Mouse (Mus musculus) lung, postnatal 25 days (tissue): ENCODE measurements around the gene Dhrs4.
A peak's percentile ranks its signal among the peaks of the same experiment; 100 is the strongest.

Experiments
- DNase-seq: peaks from one replicate; pipeline ENCODE4 v3.0.0; 2022; ENCODE audit warnings: low spot score

Gene Dhrs4

DNA sequence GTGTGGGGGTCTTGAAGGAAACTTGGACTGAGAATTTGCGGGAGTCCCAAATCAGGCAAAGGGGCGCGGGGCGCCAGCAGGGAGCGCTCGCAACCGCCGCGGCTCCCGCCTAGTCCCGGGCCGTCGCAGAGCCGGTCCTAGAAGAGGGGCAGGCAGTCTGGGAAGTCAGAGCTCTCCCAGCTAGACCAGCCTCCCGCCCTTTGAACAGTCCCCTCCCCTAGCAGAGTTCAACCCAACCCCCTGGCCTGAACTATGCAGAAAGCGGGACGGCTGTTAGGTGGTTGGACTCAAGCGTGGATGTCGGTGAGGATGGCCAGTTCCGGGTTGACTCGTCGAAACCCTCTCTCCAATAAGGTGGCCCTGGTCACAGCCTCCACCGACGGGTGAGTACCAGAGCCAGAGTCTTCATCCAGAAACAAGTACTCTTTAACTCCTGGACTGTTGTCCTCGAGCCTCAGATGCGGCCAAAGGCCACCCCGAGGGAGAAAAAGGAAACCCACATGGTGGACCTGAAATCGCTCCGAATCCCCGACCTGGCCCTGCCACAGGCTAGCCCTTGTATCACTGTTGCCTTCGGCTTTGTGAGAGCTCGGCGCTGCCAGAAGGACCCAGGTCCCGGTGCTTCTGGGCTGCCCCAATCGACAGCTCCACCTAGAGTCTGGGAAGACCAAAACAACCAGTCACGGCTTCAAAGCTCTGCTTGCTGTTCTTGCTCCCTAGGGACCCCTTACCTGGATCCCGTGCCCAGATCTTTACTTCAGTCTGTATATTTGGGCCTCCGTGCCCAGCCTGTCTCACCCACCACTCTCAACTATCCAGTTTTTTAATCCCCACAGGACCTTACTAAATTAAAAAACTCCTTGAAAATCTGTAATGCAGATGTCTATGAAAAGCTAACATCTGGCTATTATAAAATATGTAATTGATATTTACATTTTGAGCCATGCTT is at the start of gene Dhrs4:
Dhrs4 (plus strand) TSS at position 108 of the 949 bp plus-strand sequence.
- DNase-seq, result peak; percentile 86

DNA sequence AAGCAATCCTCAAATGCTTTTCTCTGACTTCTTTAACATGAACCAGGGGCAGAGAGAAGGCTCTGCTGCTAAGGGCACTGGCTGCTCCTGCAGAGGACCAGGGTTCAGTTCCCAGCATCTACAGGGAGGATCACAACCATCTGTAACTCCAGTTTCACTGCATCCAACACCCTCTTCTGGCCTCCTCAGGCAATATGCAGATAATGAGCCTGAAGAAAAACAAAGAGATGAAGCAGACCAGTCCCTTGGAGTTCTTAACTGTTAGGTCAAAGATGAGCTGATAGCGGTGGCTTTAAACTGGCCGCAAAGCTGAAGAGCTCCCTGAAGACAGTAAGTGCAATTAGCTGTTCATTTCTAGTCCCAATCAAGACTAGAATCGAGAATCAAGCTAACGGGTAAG is 48.3 kb upstream of the Dhrs4 start:
- no peak for DNase-seq

DNA sequence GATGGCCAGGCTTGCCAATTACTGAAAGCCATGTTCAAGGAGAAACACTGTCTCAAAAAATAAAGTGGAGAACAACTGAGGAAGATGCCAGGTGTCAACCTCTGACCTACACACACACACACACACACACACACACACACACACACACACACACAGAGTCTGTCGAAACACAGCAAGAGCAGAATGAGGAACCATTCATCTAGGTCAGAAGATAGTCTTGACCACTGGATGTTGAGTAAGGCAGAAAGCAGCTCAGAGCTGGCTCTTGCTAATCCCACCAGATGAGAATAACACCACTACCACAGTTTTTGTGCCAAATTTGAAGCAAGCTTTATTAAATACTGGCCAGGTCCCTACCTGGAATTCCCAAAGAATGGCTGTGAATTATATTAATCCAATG is 45.5 kb upstream of the Dhrs4 start:
- DNase-seq, result no peak

DNA sequence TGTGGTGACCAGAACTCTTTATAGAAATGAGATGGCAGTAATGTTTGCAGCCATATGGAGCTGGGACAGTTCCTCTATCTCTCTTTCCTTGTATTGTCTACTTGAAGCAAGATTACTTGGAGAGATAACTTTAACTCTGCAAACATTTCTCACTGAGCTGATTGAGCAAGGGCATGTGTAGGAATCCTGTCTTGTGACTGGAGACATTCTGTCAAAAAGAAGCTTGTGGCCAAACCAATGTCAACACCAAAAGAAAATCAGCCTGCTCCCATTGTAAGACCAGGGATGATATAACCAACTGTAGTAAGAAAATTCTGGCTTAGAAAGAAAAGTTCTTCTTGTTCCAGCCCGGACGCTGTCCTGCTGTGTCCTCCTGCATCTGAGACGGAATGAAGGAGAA is 43.7 kb upstream of the Dhrs4 start:
- DNase-seq, result peak; percentile 7

DNA sequence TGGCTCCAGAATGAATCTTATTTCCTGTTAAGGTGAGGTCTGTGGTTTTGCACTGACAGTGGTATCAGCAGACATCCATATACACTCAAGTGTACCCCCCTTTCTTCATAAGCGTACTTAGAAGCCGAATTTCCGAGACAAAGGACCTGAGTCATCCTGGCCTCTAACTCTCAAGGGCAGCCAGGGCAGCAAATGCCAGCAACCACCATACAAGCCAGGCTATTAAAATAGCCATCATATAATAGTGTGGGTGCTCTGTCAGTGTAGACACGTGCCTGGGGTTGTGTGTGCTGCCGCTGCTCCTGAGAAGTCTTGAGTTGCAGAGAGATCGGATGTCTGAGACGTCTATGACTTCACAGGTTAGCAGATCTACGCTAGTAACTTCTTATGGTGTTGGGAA is 41.4 kb upstream of the Dhrs4 start:
- DNase-seq, result no peak

DNA sequence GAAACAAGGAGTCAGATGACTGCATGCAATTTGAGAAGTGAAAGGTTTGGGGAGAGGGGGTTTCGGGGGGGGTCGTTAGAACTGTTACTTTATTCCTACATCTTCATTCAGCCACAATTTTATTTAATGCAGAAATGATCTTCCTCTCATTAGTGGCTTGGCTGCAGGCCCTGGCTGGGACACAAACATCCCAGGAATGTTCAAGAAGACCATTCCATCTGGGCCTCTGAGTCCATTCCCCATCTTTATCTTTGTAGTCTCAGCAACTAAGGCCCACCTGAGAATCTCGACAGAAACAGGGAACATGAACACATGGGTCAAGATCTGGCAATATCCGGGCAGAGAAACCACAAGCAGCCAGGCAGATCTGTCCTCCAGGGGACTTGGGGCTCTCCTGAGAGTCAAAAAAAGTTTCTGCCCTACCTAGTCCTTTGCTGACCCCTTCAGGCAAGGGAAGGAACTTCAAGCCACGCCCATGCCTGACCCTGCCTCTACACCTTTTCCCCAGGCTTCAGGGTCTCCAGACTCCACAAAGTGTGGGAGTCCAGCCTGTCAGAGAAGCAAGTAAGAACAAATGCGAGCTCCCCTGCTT is 40.3 kb upstream of the Dhrs4 start:
- DNase-seq, result peak; percentile 63

DNA sequence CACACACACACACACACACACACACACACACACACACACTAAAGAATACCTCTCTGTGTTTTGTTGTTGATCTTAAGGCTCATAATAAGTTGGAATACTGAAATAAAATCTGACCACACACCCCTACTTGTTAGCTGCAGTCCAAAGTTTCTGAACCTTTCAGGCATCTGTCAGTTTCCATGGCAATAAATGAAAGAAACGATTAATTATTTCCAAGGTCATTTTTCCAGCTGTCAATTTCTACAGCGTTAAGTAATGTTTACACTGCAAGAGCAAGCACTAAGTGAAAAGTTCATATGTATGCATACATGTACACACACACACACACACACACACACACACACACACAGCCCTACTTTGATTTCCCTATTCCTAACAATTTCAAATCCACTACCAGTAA is 20.9 kb upstream of the Dhrs4 start:
- no peak for DNase-seq

DNA sequence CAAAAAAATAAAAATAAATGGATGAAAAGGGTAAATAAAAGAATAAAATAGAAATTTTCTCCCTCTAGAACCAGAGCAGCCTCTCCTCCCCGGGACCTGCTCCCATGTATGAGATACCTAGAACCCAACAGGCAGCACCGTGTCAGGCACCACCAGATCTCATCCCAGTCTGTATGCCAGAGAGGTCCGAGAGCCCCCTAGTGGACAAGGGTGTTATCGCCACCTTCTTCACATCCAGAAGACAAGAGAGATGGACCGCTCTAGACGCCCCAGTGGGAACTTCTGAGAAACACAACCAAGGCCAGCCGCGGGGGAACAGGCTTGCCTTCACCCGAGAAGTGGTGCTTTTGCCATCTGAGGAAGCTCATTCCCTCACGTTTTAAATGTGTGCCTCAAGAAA is 20.3 kb upstream of the Dhrs4 start:
- DNase-seq, result peak; percentile 72

DNA sequence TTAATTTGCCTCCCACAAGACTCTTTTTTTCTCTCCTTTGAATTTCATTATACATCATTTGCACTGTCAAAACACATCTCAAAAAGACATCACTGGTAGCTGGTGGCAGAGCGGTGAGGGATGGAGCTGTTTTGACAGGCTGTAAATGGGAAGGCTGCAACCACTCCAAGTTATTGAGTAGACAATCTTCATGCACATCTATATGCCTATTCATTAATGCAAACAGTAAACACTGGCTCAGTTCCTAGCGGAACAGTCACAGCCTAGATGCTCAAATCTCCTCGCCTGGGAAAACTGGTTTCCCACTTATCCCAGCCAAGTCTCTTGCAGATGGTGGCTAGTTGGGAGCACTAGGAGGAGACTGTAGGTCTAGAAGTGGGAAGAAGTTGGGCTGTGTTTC is 19.8 kb upstream of the Dhrs4 start:
- DNase-seq, result no peak

DNA sequence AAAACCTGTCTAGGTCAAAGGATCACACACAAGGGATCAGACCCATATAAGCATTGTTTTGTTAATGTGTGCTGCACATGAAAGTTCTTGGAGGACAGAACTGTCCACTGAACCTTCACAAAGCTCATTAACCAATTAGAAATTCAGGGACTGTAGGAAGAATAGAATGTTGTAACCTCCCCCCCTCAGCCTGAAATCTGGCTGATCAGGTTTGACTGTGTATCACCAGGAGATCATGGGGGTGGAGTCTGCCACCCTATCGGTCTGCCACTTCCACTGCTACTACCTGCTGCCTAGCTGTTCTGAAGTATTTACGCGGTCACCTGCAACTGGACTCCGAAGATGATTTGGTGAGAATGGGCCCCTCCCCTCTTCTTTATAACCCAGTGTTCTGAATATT is 18.8 kb upstream of the Dhrs4 start:
- DNase-seq, result peak; percentile 14

DNA sequence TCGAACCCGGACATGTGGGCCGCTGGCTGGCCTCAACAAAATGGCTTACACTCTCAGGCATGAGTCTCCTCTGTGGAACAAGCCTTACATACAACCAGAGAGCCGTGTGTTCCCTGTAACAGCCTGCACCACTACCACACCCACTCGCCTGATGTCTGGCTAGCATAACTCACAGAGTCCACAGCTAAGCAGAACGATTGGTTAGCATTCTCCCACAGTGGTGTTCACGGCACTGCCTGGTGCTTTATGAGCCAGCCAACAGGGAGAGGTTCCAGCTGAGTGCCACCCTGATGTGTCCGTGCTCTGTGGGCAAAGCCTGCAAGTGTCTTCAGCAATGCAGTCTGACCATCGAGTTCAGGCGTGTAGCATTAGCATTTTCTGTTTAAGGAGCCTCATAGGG is 18.3 kb upstream of the Dhrs4 start:
- no peak for DNase-seq

DNA sequence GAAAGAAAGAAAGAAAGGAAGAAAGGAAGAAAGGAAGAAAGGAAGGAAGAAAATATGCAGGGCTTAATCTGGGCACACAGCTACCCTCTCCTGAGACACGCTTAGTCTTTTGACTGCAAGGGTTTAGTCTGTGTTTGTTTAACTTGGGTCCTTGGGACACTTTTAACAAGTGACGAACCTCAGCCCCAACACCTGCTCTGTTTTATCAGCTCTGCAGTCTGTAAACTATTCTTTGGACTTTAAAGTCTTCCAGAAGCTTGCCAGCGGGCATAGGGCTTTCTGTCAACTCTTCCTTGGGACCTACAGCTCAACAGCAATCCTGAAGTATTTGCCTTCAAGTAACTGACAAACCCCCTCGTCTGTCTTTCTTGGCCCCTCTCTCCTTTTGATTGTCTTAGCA is 16.8 kb upstream of the Dhrs4 start:
- DNase-seq, result no peak

DNA sequence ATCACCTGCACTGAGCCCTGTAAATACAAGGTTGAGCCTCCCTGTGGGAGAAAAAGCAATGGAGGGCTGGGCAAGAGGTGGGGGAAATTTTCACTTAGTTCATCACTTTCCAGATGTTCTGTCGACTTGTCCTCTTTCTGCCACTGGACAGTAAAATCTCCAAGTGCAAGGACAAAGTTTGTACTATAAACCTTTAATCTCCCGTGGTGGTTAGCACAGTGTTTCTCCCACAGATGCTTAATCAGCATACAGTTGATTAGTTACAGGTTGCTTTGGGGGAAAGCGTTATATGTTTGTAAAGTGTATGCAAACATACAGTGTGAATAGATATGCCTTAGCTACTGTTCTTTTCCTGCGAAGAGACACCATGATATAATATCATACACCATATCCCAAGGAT is 12.1 kb upstream of the Dhrs4 start:
- no peak for DNase-seq

DNA sequence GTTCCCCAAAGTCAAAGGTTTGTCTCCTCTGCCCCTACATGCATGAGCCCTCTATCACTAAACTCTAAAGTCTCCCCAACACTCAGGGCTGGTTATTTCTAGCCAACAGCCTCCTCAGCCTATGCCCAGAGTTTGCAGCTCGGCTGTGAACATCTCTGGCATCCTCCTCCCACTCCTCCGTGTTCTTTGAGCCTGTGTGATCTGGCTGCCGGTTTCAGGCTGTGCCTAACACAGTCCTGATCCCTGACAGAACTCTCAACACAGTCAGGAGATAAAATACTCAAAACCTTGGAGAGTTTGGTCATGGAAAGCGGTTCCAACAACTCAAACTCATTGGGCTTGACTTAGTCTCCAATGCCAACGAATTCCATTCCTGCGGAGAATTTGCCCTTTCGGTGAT is 11.4 kb upstream of the Dhrs4 start:
- no peak for DNase-seq

DNA sequence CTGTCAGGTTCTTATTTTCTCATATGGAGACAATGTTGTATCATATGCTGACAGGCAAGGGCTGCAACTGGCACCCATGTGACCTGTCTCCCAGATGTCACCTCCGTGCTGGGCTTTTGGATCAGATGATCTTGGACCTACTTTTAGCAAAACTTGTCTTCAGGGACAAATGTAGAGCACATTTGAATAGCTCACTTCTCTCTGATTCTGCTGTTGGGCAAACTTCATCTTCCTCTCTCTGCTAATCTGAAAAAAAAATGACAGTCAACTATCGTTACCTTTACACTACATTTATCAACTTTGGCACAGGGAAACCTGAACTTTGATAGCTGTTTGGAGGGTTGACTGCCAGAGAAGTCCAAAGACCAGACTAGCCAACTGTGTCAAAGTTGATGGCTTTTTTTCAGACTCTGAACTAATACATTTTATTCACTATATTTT is 10.2 kb upstream of the Dhrs4 start:
- DNase-seq, result no peak

DNA sequence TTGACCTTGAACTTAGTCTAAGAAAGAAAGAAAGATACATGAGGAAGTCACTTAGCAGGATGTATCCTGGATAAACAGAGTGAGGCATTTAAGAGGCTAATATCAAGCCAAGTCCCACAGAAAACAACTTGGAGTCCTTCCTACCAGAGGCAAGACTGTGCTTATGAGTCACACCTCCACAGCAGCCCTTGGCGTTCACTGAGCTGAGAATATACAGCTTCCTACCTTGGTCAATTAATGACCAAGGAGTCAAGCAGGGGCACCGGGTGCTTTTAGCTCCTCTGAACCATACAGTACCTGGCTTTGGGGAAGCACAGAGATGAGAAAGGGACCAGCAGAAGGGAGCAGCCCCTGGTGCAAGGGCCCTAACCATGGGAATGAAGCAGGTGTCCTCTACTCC is 9.5 kb upstream of the Dhrs4 start:
- no peak for DNase-seq

DNA sequence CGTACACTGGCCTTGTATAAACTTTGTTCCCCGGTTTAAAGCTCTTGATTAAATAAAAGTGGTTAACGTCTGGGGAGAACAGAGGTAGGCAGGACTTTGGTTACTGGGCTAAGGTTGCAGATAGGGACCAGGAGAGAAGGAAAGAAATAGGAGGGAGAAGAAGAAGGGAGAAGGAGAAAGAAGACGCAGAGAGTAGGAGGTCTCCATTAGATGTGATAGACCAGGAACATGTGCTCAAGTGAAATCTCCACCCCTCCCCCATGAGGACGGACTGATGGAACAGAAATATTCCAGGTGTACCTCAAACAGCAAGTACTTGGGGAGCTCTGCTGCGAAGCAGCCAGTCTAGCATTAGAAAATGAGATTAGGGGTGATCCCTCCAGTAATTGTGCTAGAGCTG is 8.7 kb upstream of the Dhrs4 start:
- DNase-seq, result no peak

DNA sequence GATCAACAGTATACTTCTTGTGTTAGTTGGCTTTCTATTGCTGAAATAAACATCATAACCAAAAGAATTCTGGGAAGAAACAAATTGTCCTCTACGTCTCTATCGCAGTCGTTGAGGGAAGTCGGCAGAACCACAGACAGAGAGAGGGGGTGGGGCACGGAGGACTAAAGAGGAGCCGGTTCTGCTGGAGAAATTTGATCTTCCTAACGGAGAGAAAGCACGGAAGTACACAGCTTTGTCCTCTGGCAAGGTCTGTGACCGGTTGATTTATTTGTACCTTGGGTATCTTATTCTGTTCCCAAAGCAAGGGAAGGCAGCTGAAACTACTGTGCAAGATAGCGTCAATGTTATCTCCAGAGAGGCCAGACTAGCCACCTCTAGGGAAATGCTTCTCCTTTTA is 7.8 kb upstream of the Dhrs4 start:
- DNase-seq, result no peak

DNA sequence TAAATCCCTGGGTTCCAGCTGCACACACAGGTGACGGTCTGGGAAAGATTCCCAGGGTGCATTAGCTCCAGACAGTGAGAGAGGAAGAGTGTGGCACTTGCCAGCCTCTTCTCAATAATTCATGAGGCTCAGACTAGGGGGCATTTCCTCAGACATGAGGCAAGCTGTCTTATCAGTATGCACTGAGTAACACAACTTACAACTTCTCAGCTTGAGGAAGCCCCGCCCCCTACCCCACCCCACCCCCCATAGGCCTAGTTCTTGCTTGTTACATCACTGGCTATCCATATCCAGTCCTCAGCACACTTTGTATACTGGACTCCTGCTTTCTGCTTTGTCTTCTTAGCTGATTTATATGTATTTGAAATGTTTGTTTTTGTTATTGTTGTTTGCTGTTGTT is 2.9 kb upstream of the Dhrs4 start:
- no peak for DNase-seq

DNA sequence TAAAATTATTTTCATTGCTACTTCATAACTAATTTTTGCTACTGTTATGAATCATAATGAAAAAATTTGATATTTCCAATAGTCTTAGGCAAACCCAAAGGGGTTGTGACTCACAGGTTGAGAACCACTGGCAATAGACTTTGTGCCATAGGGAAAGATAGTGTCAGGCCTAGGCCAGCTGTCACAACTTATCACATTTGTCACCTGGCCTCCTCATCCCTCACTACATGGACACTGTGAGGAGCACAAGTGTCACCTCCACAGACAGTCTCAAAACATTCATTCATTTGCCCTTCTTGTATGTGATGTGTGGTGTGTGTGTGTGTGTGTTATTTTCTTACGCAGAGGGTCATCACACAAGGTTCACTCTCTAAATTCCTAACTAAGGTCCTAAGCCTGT is 1.1 kb upstream of the Dhrs4 start:
- no peak for DNase-seq

DNA sequence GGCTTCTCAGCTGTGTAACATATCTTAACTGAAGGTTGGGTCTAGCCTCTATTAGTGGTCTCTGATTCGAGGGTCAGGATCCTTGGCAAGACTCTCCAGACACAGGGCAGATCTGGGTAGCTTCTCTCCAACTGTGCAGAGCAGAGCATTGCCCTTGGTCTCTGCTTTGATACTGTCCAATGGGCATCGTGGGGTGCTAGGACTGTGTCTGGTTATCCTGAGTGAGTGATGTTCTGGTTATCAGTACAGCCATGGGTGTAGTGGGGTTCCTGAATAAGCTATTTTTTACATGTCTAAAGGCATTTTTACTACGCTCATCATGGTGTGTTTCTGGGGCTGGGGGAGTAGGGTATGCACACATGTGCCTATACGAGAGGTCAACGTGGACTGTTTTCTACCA is 729 bp upstream of the Dhrs4 start:
- DNase-seq, result no peak

DNA sequence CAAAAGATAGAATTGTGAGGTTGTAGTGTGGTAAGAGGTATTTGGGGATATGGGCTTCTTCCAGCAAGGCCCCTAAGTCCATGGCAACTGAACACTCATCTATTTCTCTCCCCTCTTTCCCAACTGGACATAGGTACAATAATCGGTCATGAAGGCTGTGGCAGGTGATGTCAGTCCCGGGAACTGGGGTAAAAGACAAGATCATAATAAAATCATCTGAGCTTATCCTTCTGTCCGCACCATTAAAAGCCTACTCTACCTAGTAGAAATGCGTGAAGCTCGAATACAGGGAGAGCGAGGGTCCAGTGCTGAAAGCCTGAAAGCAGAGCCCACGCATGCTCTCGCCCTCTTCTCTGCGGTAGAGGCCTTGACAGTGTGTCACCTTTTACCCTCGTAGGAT is 1.1 kb downstream of the Dhrs4 start:
- no peak for DNase-seq

DNA sequence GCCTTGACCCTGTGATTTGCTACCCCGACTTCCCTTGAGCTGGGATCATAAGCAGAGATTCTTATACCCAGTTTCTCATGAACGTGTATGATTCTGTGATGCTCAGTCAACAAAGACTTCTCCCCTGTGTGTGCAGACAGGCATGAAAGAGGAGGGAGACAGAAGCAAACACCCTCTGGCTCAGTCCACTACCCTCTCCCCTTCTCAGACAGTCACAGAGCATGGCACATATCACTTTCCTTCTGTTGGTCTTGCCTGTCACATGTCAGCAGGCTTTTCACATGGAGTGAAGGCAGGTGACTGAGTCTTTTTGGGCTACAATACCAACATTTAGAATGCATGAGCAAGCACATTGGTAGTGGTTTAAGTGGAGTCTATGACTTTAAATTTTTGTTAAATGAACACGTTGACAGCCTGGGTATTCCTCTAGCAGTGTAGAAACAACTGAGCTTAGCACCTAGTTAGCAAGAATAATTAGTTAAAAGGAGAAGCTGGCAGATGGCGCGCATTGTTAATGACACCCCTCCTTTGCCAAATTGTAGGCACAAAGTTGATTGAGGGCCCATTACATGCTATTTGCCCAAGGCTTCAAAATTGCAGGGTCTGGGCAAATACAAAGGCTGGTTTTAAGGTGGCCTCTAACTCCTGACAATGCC is 6.0 kb downstream of the Dhrs4 start:
- no peak for DNase-seq
